Mouse (Mus musculus) ovary, adult 10 weeks (tissue): ENCODE data around the gene Slc29a1. TPM values are rescaled to one million over a fixed set of nuclear protein-coding genes. Genes with fewer than 3 reads are reported as not detected.

ENCODE experiments used
- polyA plus RNA-seq: library from polyadenylated mRNA; stranded (reverse); fragments of 350-450 nt; fragmentation: Illumina TruSeq; extraction: RNeasy Lipid Tissue Mini Kit (QIAGEN cat#74804); gene quantifications from one replicate; pipeline ENCODE4 v1.2.3, GENCODE M21; 2014

Gene Slc29a1
- 9.0 TPM for polyA plus RNA-seq

DNA sequence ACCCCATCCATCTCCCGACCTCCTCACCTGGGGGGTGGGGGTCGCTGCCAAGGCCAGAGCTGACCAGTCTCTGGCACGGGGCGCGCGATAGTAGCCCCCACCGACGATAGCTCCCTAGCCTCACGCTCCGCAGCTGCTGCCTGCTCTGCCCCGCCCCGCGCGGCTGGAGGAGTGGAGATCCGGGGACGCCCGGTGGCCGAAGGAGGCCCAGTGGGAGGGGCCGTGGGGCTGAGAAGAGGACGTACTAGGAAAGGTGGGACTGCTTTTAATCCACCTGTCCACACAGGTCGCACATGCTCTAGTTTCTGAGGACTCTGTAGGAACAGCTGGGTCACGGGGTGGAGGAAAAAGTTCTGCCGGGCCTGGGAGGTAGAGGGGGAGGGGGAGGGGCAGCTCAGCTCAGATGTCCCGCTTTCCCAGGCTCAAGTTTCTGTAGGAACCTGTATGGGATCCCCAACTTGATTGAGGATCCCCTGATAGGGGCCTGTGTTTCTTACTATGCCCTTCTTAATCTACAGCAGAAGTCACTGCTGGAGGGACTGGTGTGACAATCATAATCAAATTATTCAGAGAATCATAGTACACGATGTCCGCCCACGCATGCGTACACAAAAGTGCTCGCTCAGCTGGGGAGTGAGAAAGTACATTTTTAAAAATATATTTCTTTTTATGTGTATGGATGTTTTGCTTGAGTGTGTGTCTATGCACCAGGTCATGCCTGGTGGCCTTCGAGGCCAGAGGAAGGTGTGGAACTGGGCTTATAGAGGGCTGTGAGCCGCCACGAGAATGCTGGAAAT lies at the start of gene Slc29a1:
TSS of gene Slc29a1 (minus strand) at position 161 of the 797 bp plus-strand sequence.

GRCm38 (mm10) chr17:45601877-45602304 lies 2.5 kb upstream of the Slc29a1 start, which contains the start of gene Mymx:
Mymx (minus strand) TSS chr17:45602102.

GRCm38 (mm10) chr17:45573087-45573779 lies 26.2 kb downstream of the Slc29a1 start, which contains the start of gene Hsp90ab1:
Hsp90ab1 (minus strand) TSS chr17:45573271.

GRCm38 (mm10) chr17:45563655-45564530 lies 35.5 kb downstream of the Slc29a1 start, which contains the start of gene Slc35b2:
Slc35b2 (plus strand) TSS chr17:45563874.

GRCm38 (mm10) chr17:45555452-45556106 lies 43.8 kb downstream of the Slc29a1 start, which contains the start of gene Nfkbie:
Nfkbie (plus strand) TSS chr17:45555703.

DNA sequence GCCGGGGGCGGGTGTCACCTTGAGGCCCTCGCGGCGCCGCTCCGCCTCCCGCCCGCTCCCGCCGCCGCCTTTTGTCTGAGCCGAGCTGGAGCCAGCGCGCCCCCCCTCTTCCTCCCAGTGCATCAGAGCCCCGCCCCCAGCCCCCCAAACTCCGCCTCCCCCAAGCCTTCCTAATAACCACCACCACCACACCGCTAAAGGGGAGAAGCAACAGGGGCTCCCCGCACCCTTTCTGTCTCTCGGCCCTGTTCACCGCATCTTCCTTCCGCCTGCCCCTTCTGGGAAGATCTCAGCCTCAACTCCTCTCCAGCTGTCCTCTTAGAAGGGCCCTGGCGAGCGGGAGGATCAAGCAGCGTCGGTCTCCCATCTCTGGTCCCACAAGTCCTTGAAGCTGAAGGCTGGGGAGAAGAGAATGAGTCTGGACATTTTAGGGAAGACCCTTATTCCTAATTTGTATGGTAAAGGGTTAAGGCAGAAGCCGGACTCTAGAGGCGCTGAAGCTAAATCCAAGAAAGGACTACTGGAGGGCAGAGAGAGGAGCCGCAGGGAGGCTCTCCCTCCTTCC lies 49.7 kb downstream of the Slc29a1 start, which contains the start of gene Tmem151b:
TSS of gene Tmem151b (minus strand) at position 61 of the 565 bp plus-strand sequence.

Other genes with a start within 250 kb of the Slc29a1 start
- 85.7 TPM for gene Cdc5l, start 165.9 kb downstream of the Slc29a1 start, polyA plus RNA-seq
- 0.51 TPM for gene Spats1, start 124.2 kb downstream of the Slc29a1 start, polyA plus RNA-seq
- not detected for gene Aars2, start 92.8 kb downstream of the Slc29a1 start, polyA plus RNA-seq
- gene Tcte1, start 76.2 kb downstream of the Slc29a1 start, polyA plus RNA-seq = 1.5 TPM
- gene Tmem151b, start 49.9 kb downstream of the Slc29a1 start, polyA plus RNA-seq = 0.46 TPM
- 1.00 TPM for gene Nfkbie, start 43.9 kb downstream of the Slc29a1 start, polyA plus RNA-seq
- gene Slc35b2, start 35.7 kb downstream of the Slc29a1 start, polyA plus RNA-seq = 3.2 TPM
- gene Hsp90ab1, start 26.3 kb downstream of the Slc29a1 start, polyA plus RNA-seq = 3,146 TPM
- not detected for gene Mymx, start 2.5 kb upstream of the Slc29a1 start, polyA plus RNA-seq
- 0.29 TPM for gene Capn11, start 59.7 kb upstream of the Slc29a1 start, polyA plus RNA-seq
- 1.3 TPM for gene Mrpl14, start 86.7 kb upstream of the Slc29a1 start, polyA plus RNA-seq
- gene Tmem63b, start 87.3 kb upstream of the Slc29a1 start, polyA plus RNA-seq = 4.7 TPM
- not detected for gene 1600014C23Rik, start 134.2 kb upstream of the Slc29a1 start, polyA plus RNA-seq